Mouse (Mus musculus): Measurements from ENCODE around the gene Ccdc71.

Gene Ccdc71

GRCm38 (mm10) chr9:108490559-108491285, 30.4 kb downstream of the Ccdc71 start, which contains the start of gene Usp19:
Gene Usp19 (plus strand): TSS chr9:108490602.
- DNase-seq, result peak; percentile 98

- DNase-seq, result no peak
Measured at GRCm38 (mm10) chr9:108491286-108491580, 30.9 kb downstream of the Ccdc71 start.

GRCm38 (mm10) chr9:108492043-108492750, 31.9 kb downstream of the Ccdc71 start:
- DNase-seq, result no peak

DNA sequence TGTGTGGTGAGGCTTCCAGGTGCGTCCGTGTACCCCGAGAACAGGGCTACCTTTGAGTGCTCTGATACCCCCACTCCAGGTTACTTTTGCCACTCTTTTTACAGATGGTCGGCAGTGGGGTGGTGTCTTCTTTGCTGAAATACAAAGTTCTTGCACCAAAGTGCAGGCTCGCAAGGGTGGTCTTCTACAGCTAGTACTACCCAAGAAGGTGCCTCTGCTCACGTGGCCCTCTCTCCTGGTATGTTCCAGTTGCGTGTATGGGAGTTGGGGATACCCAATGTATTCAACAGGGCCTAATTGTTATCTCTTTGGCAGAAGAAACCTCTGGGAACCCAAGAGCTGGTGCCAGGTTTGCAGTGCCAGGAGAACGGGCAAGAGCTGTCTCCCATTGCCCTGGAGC, 32.9 kb downstream of the Ccdc71 start:
- DNase-seq, result no peak

DNA sequence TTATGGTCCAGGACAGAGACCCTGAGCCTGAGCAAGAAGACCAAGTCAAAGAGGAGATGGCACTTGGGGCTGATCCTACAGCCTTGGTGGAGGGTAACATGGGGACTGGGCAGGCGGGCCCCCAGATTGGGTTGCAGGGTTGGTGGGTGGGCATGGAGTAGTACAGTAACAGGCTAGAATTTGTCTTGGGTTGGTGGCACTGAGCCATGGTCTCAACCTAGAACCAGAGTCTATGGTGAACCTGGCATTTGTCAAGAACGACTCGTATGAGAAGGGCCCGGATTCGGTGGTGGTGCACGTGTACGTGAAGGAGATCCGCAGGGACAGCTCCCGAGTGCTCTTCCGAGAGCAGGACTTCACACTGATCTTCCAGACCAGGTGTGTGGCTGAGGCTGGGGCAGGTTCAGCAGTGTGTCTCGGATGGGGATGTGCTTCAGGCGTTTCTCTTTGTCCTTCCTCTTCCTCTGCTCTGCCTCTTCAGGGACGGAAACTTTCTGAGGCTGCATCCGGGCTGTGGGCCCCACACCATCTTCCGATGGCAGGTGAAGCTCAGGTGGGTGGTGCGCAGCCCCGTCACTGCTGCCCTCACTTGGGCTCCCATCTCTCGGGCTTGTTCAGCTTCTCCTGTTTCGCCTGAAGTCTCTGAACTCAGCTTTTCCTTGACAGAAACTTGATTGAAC, 34.0 kb downstream of the Ccdc71 start:
- DNase-seq, result no peak

GRCm38 (mm10) chr9:108494905-108495304, 34.6 kb downstream of the Ccdc71 start:
- DNase-seq, result no peak

GRCm38 (mm10) chr9:108499231-108499630, 38.9 kb downstream of the Ccdc71 start:
- DNase-seq, result no peak

DNA sequence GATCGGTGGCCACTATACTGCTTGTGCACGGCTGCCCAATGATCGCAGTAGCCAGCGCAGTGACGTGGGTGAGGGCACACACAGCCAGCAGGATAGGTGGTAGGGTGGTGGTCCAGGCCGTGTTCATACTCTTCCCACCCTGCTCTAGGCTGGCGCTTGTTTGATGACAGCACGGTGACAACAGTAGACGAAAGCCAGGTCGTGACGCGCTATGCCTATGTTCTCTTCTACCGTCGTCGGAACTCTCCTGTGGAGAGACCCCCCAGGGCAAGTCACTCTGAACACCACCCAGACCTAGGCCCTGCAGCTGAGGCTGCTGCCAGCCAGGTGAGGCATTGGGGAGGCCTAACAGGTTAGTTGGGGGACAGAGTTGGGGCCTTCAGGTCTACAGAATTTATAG, 39.6 kb downstream of the Ccdc71 start:
- DNase-seq, result no peak

DNA sequence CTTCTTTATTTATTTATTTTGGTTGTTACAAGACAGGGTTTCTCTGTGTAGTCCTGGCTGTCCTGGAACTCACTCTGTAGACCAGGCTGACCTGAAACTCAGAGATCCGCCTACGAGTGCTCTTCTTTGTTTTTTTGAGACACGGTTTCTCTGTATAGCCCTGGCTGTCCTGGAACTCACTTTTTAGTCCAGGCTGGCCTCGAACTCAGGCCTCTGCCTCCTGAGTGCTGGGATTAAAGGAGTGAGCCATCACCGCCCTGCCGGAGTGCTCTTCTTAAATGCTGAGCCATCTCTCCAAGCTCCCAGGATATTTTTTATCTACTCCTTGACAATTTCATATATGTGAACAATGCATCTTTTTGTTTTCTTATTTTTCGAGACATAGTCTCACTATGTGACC, 46.6 kb downstream of the Ccdc71 start:
- no peak for DNase-seq

- DNase-seq, result peak; percentile 98
Measured at GRCm38 (mm10) chr9:108507619-108508434, 47.5 kb downstream of the Ccdc71 start, which contains the start of gene Qars. Gene Qars (plus strand): TSS chr9:108507706.

GRCm38 (mm10) chr9:108508776-108509175, 48.4 kb downstream of the Ccdc71 start:
- DNase-seq, result no peak
